Mouse (Mus musculus): ENCODE measurements around the gene E130116L18Rik. TPM values are rescaled to one million over a fixed set of nuclear protein-coding genes. Genes with fewer than 3 reads are reported as not detected.
A peak's percentile ranks its signal among the peaks of the same experiment; 100 is the strongest.

E130116L18Rik gene
- not detected in 2 replicates for total RNA-seq (2012; rRNA removed)

GRCm38 (mm10) chr5:25222752-25223702 lies at the start of gene E130116L18Rik:
TSS of gene E130116L18Rik (minus strand) at chr5:25223153.
- H3K27ac ChIP-seq (ENCODE audit: insufficient read depth, low read depth, low read length, poor library complexity, severe bottlenecking) = no peak within 1 kb of the TSS
- in situ Hi-C loops (cut with MboI; ENCODE audit: low sequenced_read_pairs in 2 of 2, unreplicated experiment in 2 of 2) = no loop called here
- peak within 1 kb of the TSS; percentile 72 for H3K9ac ChIP-seq (ENCODE audit: insufficient read depth, low read depth, low read length, poor library complexity, severe bottlenecking)
- TF ChIP-seq CHD2 (IDR thresholded peaks at IDR 0.05; ENCODE audit: low read depth, low read length) (no peak), MAFK (IDR thresholded peaks at IDR 0.05; ENCODE audit: insufficient read depth, low read depth, low read length) (no peak), HCFC1 (IDR thresholded peaks at IDR 0.05; ENCODE audit: borderline replicate concordance, insufficient read depth, low read length) (no peak), ZNF384 (IDR thresholded peaks at IDR 0.05; ENCODE audit: low read depth, low read length) (no peak), ZC3H11A (IDR thresholded peaks at IDR 0.05; ENCODE audit: borderline replicate concordance, low read depth, low read length) (no peak)
- H3K4me3 ChIP-seq (ENCODE audit: insufficient read depth in 1 of 2, low read depth in 1 of 2, low read length in 2 of 2, poor library complexity in 1 of 2, severe bottlenecking in 1 of 2) = peak within 1 kb of the TSS; percentile 71 to 76
- no peaks in the 10 kb centered on the region for H3K9me3 ChIP-seq (ENCODE audit: control insufficient read depth, insufficient read depth, low read depth, low read length)
- DNase-seq (ENCODE audit: low read depth, low spot score) = peak; percentile 59
- no peaks in the 10 kb centered on the region for H3K36me3 ChIP-seq (ENCODE audit: control insufficient read depth, insufficient read depth, low read length, poor library complexity, severe bottlenecking)
- 0 out of 4 replicates have a peak, but pooled peaks cover 0 to 2% of the 10 kb centered on the region in 2 experiments for H3K4me1 ChIP-seq (ENCODE audit: control insufficient read depth in 2 of 2, insufficient read depth in 2 of 2, low read length in 2 of 2, poor library complexity in 1 of 2)

- no peak for TF ChIP-seq ZC3H11A (IDR thresholded peaks at IDR 0.05; ENCODE audit: borderline replicate concordance, low read depth, low read length)
- no peak for TF ChIP-seq ZNF384 (IDR thresholded peaks at IDR 0.05; ENCODE audit: low read depth, low read length)
- TF ChIP-seq HCFC1 (IDR thresholded peaks at IDR 0.05; ENCODE audit: borderline replicate concordance, insufficient read depth, low read length) = no peak
- TF ChIP-seq MAFK (IDR thresholded peaks at IDR 0.05; ENCODE audit: insufficient read depth, low read depth, low read length) = no peak
- TF ChIP-seq CHD2 (IDR thresholded peaks at IDR 0.05; ENCODE audit: low read depth, low read length) = no peak
- H3K9ac ChIP-seq (ENCODE audit: insufficient read depth, low read depth, low read length, poor library complexity, severe bottlenecking) = no peak overlapping the region
- H3K36me3 ChIP-seq (ENCODE audit: control insufficient read depth, insufficient read depth, low read length, poor library complexity, severe bottlenecking) = peaks cover 14% of the 10 kb centered on the region
- 0 out of 4 replicates have a peak, but pooled peaks cover 0 to 2% of the 10 kb centered on the region in 2 experiments for H3K4me1 ChIP-seq (ENCODE audit: control insufficient read depth in 2 of 2, insufficient read depth in 2 of 2, low read length in 2 of 2, poor library complexity in 1 of 2)
- in situ Hi-C loops (cut with MboI; ENCODE audit: low sequenced_read_pairs in 2 of 2, unreplicated experiment in 2 of 2) = no loop called here
- no peaks in the 10 kb centered on the region for H3K9me3 ChIP-seq (ENCODE audit: control insufficient read depth, insufficient read depth, low read depth, low read length)
- no peak overlapping the region for H3K27ac ChIP-seq (ENCODE audit: insufficient read depth, low read depth, low read length, poor library complexity, severe bottlenecking)
- no peak for DNase-seq (ENCODE audit: low read depth, low spot score)
- H3K4me3 ChIP-seq (ENCODE audit: insufficient read depth in 1 of 2, low read depth in 1 of 2, low read length in 2 of 2, poor library complexity in 1 of 2, severe bottlenecking in 1 of 2) = no peak overlapping the region
Measured at GRCm38 (mm10) chr5:25268258-25268888, 45.4 kb upstream of the E130116L18Rik start.

GRCm38 (mm10) chr5:25262266-25262665 lies 39.3 kb upstream of the E130116L18Rik start:
- H3K9ac ChIP-seq (ENCODE audit: insufficient read depth, low read depth, low read length, poor library complexity, severe bottlenecking) = no peak overlapping the region
- H3K9me3 ChIP-seq (ENCODE audit: control insufficient read depth, insufficient read depth, low read depth, low read length) = no peaks in the 10 kb centered on the region
- TF ChIP-seq MAFK (IDR thresholded peaks at IDR 0.05; ENCODE audit: insufficient read depth, low read depth, low read length) (no peak), ZC3H11A (IDR thresholded peaks at IDR 0.05; ENCODE audit: borderline replicate concordance, low read depth, low read length) (no peak), ZNF384 (IDR thresholded peaks at IDR 0.05; ENCODE audit: low read depth, low read length) (no peak), HCFC1 (IDR thresholded peaks at IDR 0.05; ENCODE audit: borderline replicate concordance, insufficient read depth, low read length) (no peak), CHD2 (IDR thresholded peaks at IDR 0.05; ENCODE audit: low read depth, low read length) (no peak)
- no peak overlapping the region for H3K4me3 ChIP-seq (ENCODE audit: insufficient read depth in 1 of 2, low read depth in 1 of 2, low read length in 2 of 2, poor library complexity in 1 of 2, severe bottlenecking in 1 of 2)
- in situ Hi-C loops (cut with MboI; ENCODE audit: low sequenced_read_pairs in 2 of 2, unreplicated experiment in 2 of 2) = no loop called here
- no peaks in the 10 kb centered on the region for H3K4me1 ChIP-seq (ENCODE audit: control insufficient read depth in 2 of 2, insufficient read depth in 2 of 2, low read length in 2 of 2, poor library complexity in 1 of 2)
- H3K27ac ChIP-seq (ENCODE audit: insufficient read depth, low read depth, low read length, poor library complexity, severe bottlenecking) = no peak overlapping the region
- peaks cover 26% of the 10 kb centered on the region for H3K36me3 ChIP-seq (ENCODE audit: control insufficient read depth, insufficient read depth, low read length, poor library complexity, severe bottlenecking)
- DNase-seq (ENCODE audit: low read depth, low spot score) = no peak

- no peaks in the 10 kb centered on the region for H3K4me1 ChIP-seq (ENCODE audit: control insufficient read depth in 2 of 2, insufficient read depth in 2 of 2, low read length in 2 of 2, poor library complexity in 1 of 2)
- peaks cover 24% of the 10 kb centered on the region; the same call in 1 of the 2 replicates for H3K36me3 ChIP-seq (ENCODE audit: control insufficient read depth, insufficient read depth, low read length, poor library complexity, severe bottlenecking)
- TF ChIP-seq ZC3H11A (IDR thresholded peaks at IDR 0.05; ENCODE audit: borderline replicate concordance, low read depth, low read length) = no peak
- TF ChIP-seq HCFC1 (IDR thresholded peaks at IDR 0.05; ENCODE audit: borderline replicate concordance, insufficient read depth, low read length) = no peak
- no peak for TF ChIP-seq CHD2 (IDR thresholded peaks at IDR 0.05; ENCODE audit: low read depth, low read length)
- no peak for TF ChIP-seq MAFK (IDR thresholded peaks at IDR 0.05; ENCODE audit: insufficient read depth, low read depth, low read length)
- TF ChIP-seq ZNF384 (IDR thresholded peaks at IDR 0.05; ENCODE audit: low read depth, low read length) = no peak
- in situ Hi-C loops (cut with MboI; ENCODE audit: low sequenced_read_pairs in 2 of 2, unreplicated experiment in 2 of 2) = no loop called here
- no peak for DNase-seq (ENCODE audit: low read depth, low spot score)
- no peak overlapping the region for H3K27ac ChIP-seq (ENCODE audit: insufficient read depth, low read depth, low read length, poor library complexity, severe bottlenecking)
- no peak overlapping the region for H3K9ac ChIP-seq (ENCODE audit: insufficient read depth, low read depth, low read length, poor library complexity, severe bottlenecking)
- H3K4me3 ChIP-seq (ENCODE audit: insufficient read depth in 1 of 2, low read depth in 1 of 2, low read length in 2 of 2, poor library complexity in 1 of 2, severe bottlenecking in 1 of 2) = no peak overlapping the region
- no peaks in the 10 kb centered on the region for H3K9me3 ChIP-seq (ENCODE audit: control insufficient read depth, insufficient read depth, low read depth, low read length)
Measured at GRCm38 (mm10) chr5:25261452-25261851, 38.5 kb upstream of the E130116L18Rik start.
